Mouse (Mus musculus) common myeloid progenitor, adult 5-6 weeks (primary cell): ENCODE data around the gene Rpl11. TPM values are rescaled to one million over a fixed set of nuclear protein-coding genes. Genes with fewer than 3 reads are reported as not detected.

ENCODE experiments used
- ATAC-seq: replicated peaks from 2 replicates; pipeline ENCODE4 v1.8.0; 2016; ENCODE audit warnings: low read depth, mild to moderate bottlenecking, moderate TSS enrichment, inconsistent platforms; ENCODE audit not compliant: poor library complexity, severe bottlenecking
- total RNA-seq: library from RNA; stranded (forward); fragments of 200-1000, 187-1606 nt; gene quantifications from 2 replicates; pipeline ENCODE4 v1.2.3, GENCODE M21; 2017

Gene Rpl11
- total RNA-seq, 1 experiment from 2014 or later = 1,101 TPM

- peak; percentile 86 for ATAC-seq
These were observed 22.0 kb downstream of the Rpl11 start for GRCm38 (mm10) chr4:136030968-136031909.

DNA sequence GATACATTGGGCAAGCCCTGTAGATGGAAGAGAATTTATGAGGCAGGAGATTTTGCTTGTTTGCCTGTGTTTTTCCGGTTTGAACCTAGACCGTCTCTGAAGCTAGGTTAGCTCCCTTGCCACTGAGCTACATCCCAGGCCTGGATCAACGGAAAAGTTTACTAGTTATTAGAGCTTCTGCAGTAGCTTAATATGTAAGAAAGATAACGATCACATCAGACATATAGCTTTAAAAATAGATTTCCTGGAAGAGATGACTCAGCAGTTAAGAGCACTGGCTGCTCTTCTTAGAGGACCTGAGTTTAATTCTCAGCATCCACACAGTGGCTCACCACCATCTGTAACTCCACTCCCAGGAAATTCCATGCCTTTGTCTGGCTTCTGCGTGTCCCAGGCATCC is 24.5 kb downstream of the Rpl11 start:
- no peak for ATAC-seq

- peak; percentile 15; the same call in 1 of the 2 replicates for ATAC-seq
These were observed 25.1 kb downstream of the Rpl11 start for GRCm38 (mm10) chr4:136028132-136028564.

DNA sequence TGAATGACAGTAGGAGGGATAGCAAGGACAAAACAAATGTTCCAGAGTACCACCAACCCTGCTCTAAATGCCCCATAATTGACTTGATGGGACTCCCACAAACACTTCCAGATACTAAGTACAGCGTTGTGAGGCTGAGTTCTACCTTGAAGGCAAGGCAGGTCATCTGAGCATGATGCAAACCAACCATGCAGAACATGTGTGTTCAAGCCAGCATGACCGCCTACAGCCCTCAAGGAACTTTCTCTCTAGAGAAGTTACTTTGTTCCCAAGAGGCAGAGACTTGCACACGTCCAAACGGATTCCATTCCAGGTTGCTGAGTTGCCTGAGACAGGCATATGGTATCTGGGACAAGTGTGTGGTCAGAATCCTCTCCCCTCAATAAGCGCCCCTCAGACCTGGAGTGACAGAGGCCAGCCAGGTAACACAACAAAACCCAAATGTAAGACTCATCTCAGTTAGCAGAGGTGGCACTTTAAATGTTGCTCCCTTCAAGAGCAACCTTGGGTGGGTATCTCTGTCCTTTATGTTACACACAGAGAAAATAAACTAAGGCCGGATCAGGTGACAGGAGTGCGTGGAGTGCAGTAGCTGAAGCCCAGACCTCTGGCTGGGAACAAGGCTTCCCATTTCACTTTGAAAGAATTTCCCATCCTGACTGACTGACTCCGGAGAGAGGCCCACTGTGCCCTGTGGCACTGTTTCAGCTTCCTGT is 25.7 kb downstream of the Rpl11 start:
- ATAC-seq = no peak

DNA sequence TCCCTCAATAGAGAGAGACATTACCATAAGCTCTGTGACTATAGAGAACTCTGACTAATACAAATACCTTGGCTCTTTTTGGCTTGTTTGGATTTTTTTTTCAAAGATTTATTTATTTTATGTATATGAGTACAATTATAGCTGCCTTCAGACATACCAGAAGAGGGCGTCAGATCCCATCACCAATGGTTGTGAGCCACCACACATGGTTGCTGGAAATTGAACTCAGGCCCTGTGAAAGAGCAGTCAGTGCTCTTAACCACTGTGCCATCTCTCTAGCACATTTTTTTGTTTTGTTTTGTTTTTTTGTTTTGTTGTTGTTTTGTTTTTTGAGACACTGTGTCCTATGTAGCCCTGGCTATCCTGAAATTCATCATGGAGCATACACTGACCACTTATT is 27.9 kb downstream of the Rpl11 start:
- ATAC-seq = no peak

DNA sequence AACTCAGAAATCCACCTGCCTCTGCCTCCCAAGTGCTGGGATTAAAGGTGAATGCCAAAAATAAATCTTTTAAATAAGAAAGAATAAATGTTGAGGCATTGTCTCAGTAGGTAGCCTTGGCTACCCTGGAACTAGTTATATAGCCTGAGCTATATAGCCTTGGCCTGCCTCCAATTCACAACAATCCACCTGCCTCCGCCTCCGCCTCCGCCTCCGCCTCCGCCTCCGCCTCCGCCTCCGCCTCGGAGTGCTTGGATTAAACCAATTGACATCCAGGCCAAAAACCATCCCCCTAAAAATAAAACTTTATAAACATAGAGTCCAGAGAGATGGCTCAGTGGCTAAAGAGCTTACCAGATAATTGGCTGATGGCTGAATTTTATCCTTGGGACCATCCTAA is 30.3 kb downstream of the Rpl11 start:
- ATAC-seq = no peak

DNA sequence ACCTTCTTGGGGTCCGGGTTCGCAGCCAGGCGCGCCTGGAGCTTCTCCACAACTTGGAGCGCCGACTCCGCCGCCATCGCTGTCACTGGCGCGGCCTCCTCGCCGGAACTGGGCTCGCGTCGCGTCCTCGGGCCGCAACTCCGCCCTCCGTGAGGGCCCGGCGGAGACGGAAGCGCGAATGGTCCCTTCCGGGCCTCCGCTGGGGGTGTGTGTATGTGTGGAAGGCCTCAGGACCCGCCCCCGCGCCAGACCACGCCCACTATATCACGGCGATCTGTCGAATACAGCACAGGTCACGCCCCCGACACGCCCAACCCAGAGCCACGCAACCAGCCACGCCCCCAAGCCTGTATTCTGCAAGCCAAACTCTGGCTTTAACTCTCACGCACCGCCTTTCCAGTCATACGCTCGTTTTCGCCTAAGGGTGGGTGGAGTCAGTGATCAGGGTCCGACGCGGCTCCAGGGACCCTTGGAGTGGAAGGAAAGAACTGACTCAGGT is 31.6 kb downstream of the Rpl11 start, which contains the start of gene Eloa:
Gene Eloa (minus strand): TSS at position 215 of the 499 bp plus-strand sequence.
- ATAC-seq = peak; percentile 99

DNA sequence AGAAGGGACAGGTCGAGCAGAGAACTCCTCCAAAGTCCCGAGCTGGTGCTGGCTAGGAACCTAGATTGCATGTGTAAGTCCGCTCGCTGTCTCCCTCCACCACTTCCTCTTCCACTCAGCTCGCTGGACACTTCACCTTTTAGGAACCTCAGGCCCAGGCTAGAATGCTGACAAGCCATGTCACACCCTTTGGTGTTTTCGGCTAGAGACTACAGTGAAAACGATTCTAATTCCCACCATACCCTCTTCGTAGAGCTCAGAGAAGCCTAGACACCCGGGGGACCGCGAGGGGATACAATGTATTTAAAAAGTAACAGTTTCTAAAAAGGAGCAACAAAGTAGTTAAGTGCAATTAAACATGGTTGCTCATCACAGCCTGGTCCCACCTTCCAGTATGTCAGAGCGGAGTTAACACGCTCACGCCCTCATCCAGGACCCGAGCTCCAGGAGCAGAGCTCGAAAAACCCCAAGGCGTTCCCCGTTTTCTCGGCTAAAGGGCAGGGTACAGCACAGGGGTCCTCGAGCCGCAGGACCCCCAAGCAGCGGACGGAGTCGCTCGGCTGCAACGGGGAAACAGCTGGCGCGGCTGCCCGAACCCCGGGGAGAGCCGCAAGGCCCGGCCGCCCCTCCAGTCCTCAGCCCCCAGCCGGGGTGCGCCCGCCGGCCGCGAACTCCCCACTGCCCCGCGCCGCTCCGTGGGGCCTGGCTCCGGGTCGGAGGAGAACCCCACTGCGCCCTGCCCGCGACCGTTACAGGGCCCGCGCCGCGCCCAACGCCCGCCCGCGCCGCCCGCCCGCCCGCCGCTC is 32.3 kb downstream of the Rpl11 start:
- peak; percentile 39 for ATAC-seq

DNA sequence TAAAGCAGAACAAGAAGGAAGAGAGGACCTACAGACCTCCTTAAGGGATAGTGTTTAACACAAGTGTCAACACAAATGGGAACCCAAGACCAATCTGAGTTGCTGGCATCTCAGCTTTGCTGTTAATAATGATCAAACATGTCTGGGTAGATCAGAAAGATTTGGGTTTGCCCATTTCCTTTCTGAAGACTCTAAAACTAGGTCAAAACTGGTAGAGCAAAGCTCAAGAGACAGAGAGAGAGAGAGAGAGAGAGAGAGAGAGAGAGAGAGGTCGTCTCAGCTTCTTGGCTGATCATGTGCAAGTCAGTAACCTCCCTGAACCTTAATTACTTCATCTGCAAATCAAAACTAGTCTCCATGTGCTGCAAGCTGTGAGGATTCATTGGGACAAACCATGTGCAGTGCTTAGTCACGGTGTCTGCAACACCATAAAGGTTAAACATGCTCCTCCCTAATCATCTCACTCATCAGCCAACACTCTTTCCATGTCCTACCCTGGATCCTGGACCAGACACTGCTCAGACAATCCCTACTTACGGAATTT is 37.1 kb downstream of the Rpl11 start:
- no peak for ATAC-seq

DNA sequence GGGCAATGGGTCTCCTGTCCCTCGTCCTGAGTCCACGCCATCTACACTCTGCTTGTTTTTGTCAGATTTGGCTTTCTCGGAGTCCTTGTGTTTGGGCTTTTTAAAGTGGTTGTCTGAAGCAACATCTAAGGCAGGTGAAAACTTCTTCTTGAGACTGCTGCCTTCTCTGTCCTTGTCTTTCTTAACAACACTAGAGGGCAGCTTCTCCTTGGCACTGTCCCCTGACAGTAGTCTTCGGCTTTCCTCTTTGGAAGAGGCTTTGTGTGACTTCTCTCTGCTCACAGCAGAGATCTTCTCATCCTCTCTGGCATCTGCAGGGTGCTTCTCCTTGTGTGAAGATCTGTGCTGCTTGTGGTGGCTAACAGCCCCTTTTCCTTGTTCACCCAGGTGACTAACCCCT is 42.6 kb downstream of the Rpl11 start:
- ATAC-seq = no peak

DNA sequence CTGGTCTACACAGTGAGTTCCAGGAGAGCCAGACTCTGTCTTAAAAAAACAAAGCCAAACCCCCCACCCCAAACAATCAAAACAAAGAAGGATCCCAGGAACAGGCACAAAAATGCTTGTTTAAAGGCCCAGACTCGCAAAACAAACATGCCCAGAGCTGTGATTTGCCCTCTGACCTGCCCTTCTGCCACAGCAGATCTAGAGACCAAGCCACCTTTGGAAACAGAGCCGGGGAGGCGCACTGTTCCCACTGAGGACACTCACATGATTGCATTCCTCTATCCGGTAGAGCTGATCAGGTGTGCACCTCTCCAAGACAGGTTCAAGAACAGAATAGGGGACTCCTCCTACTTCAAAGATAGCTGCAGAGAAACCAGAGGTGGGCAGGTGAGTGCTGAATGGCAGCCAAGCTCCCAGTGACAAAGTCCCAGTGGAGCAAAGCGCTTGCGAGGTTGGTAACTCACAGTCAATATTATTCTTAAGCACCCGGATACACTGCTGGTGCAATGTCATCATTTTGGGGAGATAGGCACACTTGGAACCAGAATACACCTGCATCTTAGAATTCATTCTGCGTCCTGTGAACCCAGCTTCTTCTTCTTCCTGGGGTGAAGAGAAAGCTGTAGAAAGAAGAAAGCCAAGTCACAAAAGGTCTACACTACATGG is 44.3 kb downstream of the Rpl11 start:
- no peak for ATAC-seq

DNA sequence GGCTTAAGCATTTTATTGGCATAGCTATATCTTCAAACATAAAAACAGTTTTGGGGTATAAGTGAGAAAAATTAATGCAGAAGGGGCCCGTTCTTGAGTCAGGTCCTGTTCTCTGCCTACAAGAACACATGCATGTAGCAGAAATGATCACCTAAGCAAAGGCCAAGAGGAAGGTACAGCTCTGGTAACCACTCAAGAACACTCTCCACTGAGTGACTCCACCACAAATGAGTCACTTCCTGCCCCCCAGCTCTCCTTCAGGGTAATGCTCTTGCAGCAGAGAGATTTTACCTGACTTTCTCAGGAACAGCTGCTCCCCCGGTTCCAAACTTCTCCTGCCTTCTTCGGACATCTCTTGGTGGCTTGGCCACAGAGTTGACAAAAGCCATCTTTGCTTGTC is 46.4 kb downstream of the Rpl11 start:
- no peak for ATAC-seq

GRCm38 (mm10) chr4:136004921-136005320 is 48.3 kb downstream of the Rpl11 start:
- ATAC-seq = no peak

GRCm38 (mm10) chr4:136004107-136004675 is 49.0 kb downstream of the Rpl11 start:
- ATAC-seq = no peak

DNA sequence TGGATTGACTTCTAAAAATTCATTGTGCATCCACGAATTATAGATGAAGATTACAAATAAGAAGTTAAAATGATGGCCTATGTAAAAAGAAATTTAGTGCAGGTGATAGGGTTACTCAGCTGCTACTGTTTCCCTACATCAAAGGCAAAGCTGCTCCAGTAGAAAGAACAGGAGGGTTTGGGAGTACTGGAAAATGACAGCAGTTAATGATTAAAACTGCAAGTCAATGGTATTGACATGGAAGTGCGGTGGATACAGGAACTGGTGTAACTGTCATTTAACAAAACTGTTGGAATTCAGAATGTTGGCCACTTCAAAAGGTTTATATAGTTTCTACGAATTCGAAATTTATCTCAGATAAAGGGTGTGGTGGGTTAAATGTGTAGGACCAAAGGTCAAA is 58.1 kb downstream of the Rpl11 start:
- no peak for ATAC-seq

GRCm38 (mm10) chr4:135993941-135994340 is 59.3 kb downstream of the Rpl11 start:
- no peak for ATAC-seq

DNA sequence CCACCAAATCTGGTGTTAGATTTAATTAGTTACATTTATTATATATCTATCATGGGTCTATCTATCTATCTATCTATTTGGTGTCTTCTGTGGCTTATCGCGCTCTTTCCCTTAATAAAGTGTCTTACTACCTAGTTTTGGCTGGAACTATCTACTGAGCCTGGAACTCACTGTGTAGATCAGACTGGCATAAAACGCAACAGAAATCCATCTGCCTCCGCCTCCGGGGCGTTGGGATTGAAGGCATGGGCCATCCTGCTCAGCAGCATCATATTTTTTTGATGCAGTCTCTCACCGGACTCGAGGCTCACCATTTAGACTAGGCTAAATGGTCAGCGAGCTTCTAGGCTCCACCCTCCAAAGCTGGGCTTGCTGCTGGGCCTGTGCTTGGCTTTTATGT is 65.5 kb downstream of the Rpl11 start:
- no peak for ATAC-seq

GRCm38 (mm10) chr4:135986943-135987710 is 66.1 kb downstream of the Rpl11 start, which contains the start of gene Pithd1:
Pithd1 (minus strand) TSS chr4:135987264.
- peak; percentile 77 for ATAC-seq
